Mouse (Mus musculus): ENCODE results near the gene Hltf. TPM values are rescaled to one million over a fixed set of nuclear protein-coding genes. Genes with fewer than 3 reads are reported as not detected.

The Hltf gene
- polyA plus RNA-seq, 1 experiment from 2014 or later = 7.3 TPM

DNA sequence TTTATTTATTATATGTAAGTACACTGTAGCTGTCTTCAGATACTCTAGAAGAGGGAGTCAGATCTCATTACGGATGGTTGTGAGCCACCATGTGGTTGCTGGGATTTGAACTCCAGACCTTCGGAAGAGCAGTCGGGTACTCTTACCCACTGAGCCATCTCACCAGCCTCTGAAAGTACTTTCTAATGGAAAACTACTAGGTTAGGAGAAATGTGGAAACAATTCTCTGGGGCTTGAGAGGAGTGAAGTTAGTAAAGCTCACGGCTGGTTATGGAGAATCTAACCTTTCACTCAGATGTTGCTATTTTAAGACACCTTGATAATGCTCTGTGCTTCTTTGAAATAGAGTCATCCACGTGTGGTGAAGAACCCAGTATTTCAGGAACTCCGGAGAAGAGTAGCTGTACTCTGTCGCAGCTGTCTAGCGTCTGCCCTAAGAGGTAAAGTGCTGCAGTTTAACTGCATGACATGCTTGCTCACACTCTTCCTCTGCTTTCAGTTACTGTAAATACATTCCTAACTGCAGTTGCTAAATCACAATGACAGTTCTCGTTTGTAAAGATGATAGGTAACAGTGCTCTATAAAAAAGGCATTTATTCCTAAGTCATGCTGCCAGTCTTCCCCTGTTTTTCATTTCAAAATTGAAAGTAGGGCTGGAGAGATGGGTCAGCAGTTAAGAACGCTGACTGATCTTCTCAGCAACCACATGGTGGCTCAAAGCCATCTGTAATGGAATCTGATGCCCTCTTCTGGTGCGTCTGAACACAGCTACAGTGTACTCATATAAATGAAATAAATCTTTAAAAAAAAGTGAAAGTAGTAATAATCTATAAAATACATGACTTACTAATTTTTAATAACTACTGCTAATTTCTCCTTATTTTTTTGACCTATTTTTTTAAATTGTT is 18.8 kb downstream of the Hltf start:
- Histone ChIP-seq H3K27me3 (ENCODE audit: control insufficient read depth, insufficient read depth, low read depth, low read length) (no peaks in the 10 kb centered on the region), H3K9me3 (replicated peaks; ENCODE audit: control insufficient read depth, low read length) (no peaks in the 10 kb centered on the region), H3K27ac (ENCODE audit: low read length) (no peak overlapping the region), H3K36me3 (ENCODE audit: control insufficient read depth, insufficient read depth) (no peaks in the 10 kb centered on the region; the same call in 1 of the 2 replicates), H3K4me1 (ENCODE audit: control insufficient read depth, low read depth, low read length) (no peaks in the 10 kb centered on the region), H3K9ac (ENCODE audit: low read depth, low read length) (no peak overlapping the region), H3K4me3 (ENCODE audit: low read depth, low read length) (no peak overlapping the region), H3K4me2 (ENCODE audit: low read depth, low read length) (no peak overlapping the region)
- WGBS (ENCODE audit: insufficient replicate concordance) = 66% methylated on average over 11 of the region's 11 CpGs
- ATAC-seq (ENCODE audit: low read depth) = no peak

- 69% methylated on average over 3 of the region's 3 CpGs for WGBS (ENCODE audit: insufficient replicate concordance)
- Histone ChIP-seq H3K27ac (ENCODE audit: low read length) (no peak overlapping the region), H3K9me3 (replicated peaks; ENCODE audit: control insufficient read depth, low read length) (no peaks in the 10 kb centered on the region), H3K36me3 (ENCODE audit: control insufficient read depth, insufficient read depth) (no peaks in the 10 kb centered on the region; the same call in 1 of the 2 replicates), H3K4me1 (ENCODE audit: control insufficient read depth, low read depth, low read length) (no peaks in the 10 kb centered on the region), H3K4me3 (ENCODE audit: low read depth, low read length) (no peak overlapping the region), H3K27me3 (ENCODE audit: control insufficient read depth, insufficient read depth, low read depth, low read length) (no peaks in the 10 kb centered on the region), H3K9ac (ENCODE audit: low read depth, low read length) (no peak overlapping the region), H3K4me2 (ENCODE audit: low read depth, low read length) (no peak overlapping the region)
- no peak for ATAC-seq (ENCODE audit: low read depth)
Measured at GRCm38 (mm10) chr3:20082161-20082560, 24.6 kb downstream of the Hltf start.

GRCm38 (mm10) chr3:20103830-20104229 is 46.2 kb downstream of the Hltf start:
- no peaks in the 10 kb centered on the region for H3K36me3 ChIP-seq (ENCODE audit: control insufficient read depth, insufficient read depth)
- no peak overlapping the region for H3K4me2 ChIP-seq (ENCODE audit: low read depth, low read length)
- H3K4me3 ChIP-seq (ENCODE audit: low read depth, low read length) = no peak overlapping the region
- H3K27ac ChIP-seq (ENCODE audit: low read length) = no peak overlapping the region
- H3K9me3 ChIP-seq (replicated peaks; ENCODE audit: control insufficient read depth, low read length) = no peaks in the 10 kb centered on the region
- no peaks in the 10 kb centered on the region for H3K4me1 ChIP-seq (ENCODE audit: control insufficient read depth, low read depth, low read length)
- ATAC-seq (ENCODE audit: low read depth) = no peak
- no peaks in the 10 kb centered on the region for H3K27me3 ChIP-seq (ENCODE audit: control insufficient read depth, insufficient read depth, low read depth, low read length)
- H3K9ac ChIP-seq (ENCODE audit: low read depth, low read length) = no peak overlapping the region
- 54% methylated on average over 3 of the region's 3 CpGs for WGBS (ENCODE audit: insufficient replicate concordance)

DNA sequence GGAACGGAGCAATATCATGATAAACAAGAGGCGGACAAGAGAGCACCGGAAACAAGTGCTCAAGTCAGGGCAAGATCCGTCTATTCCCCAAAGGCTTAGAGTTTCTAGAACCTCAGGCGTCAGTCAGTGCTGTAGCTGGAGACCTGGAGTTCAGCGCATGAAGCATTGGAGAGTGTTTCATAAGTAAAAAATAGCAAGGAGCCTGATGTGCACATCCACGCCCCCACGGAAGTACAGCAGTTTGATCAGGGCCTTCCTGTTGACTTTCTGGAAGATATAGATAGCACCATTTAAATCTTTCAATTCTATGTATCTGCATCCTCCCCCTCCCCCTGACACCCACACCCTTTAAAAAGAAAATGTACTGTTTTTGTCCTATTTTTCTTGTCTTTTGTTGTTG is 46.7 kb downstream of the Hltf start:
- Histone ChIP-seq H3K4me3 (ENCODE audit: low read depth, low read length) (no peak overlapping the region), H3K27ac (ENCODE audit: low read length) (no peak overlapping the region), H3K4me1 (ENCODE audit: control insufficient read depth, low read depth, low read length) (no peaks in the 10 kb centered on the region), H3K4me2 (ENCODE audit: low read depth, low read length) (no peak overlapping the region), H3K36me3 (ENCODE audit: control insufficient read depth, insufficient read depth) (no peaks in the 10 kb centered on the region), H3K9ac (ENCODE audit: low read depth, low read length) (no peak overlapping the region), H3K9me3 (replicated peaks; ENCODE audit: control insufficient read depth, low read length) (no peaks in the 10 kb centered on the region), H3K27me3 (ENCODE audit: control insufficient read depth, insufficient read depth, low read depth, low read length) (no peaks in the 10 kb centered on the region)
- 48% methylated on average over 8 of the region's 8 CpGs for WGBS (ENCODE audit: insufficient replicate concordance)
- no peak for ATAC-seq (ENCODE audit: low read depth)

DNA sequence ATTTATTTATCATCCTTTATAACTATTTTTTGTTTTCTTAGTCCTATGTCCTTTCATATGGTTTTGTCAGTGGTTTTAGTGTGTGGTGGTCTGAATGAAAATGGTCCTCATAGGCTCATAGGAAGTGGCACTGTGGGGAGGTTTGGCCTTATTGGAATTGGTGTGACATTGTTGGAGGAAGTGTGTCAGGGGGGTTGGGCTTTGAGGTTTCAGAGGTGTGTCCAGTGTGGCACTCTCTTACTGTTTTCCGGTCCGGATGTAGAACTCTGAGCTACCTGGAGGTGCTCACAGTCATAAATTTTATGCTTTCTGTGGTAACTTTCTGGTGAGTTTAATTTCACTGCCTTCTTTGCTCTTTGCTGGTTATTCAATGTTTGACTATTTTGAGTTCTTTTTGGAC is 47.2 kb downstream of the Hltf start:
- WGBS (ENCODE audit: insufficient replicate concordance) = 68% methylated on average over 2 of the region's 2 CpGs
- ATAC-seq (ENCODE audit: low read depth) = no peak
- Histone ChIP-seq H3K27me3 (ENCODE audit: control insufficient read depth, insufficient read depth, low read depth, low read length) (no peaks in the 10 kb centered on the region), H3K36me3 (ENCODE audit: control insufficient read depth, insufficient read depth) (no peaks in the 10 kb centered on the region; the same call in 1 of the 2 replicates), H3K4me1 (ENCODE audit: control insufficient read depth, low read depth, low read length) (no peaks in the 10 kb centered on the region), H3K9ac (ENCODE audit: low read depth, low read length) (no peak overlapping the region), H3K4me3 (ENCODE audit: low read depth, low read length) (no peak overlapping the region), H3K9me3 (replicated peaks; ENCODE audit: control insufficient read depth, low read length) (no peaks in the 10 kb centered on the region), H3K4me2 (ENCODE audit: low read depth, low read length) (no peak overlapping the region), H3K27ac (ENCODE audit: low read length) (no peak overlapping the region)

GRCm38 (mm10) chr3:20108881-20109280 is 51.3 kb downstream of the Hltf start:
- H3K9me3 ChIP-seq (replicated peaks; ENCODE audit: control insufficient read depth, low read length) = no peaks in the 10 kb centered on the region
- WGBS (ENCODE audit: insufficient replicate concordance) = 82% methylated on average over 5 of the region's 5 CpGs

GRCm38 (mm10) chr3:20111913-20112312 is 54.3 kb downstream of the Hltf start:
- Histone ChIP-seq H3K27me3 (ENCODE audit: control insufficient read depth, insufficient read depth, low read depth, low read length) (no peaks in the 10 kb centered on the region), H3K27ac (ENCODE audit: low read length) (no peak overlapping the region), H3K9me3 (replicated peaks; ENCODE audit: control insufficient read depth, low read length) (no peaks in the 10 kb centered on the region), H3K9ac (ENCODE audit: low read depth, low read length) (no peak overlapping the region), H3K4me1 (ENCODE audit: control insufficient read depth, low read depth, low read length) (no peaks in the 10 kb centered on the region), H3K4me3 (ENCODE audit: low read depth, low read length) (no peak overlapping the region), H3K4me2 (ENCODE audit: low read depth, low read length) (no peak overlapping the region), H3K36me3 (ENCODE audit: control insufficient read depth, insufficient read depth) (peaks cover 7% of the 10 kb centered on the region)
- ATAC-seq (ENCODE audit: low read depth) = no peak
- WGBS (ENCODE audit: insufficient replicate concordance) = 67% methylated on average over 2 of the region's 2 CpGs

More at GRCm38 (mm10) chr3:20108881-20109280, 51.3 kb downstream of the Hltf start:
- Histone ChIP-seq H3K4me3 (ENCODE audit: low read depth, low read length) (no peak overlapping the region), H3K27ac (ENCODE audit: low read length) (no peak overlapping the region), H3K9ac (ENCODE audit: low read depth, low read length) (no peak overlapping the region), H3K4me2 (ENCODE audit: low read depth, low read length) (no peak overlapping the region), H3K36me3 (ENCODE audit: control insufficient read depth, insufficient read depth) (peaks cover 7% of the 10 kb centered on the region), H3K27me3 (ENCODE audit: control insufficient read depth, insufficient read depth, low read depth, low read length) (no peaks in the 10 kb centered on the region), H3K4me1 (ENCODE audit: control insufficient read depth, low read depth, low read length) (no peaks in the 10 kb centered on the region)
- ATAC-seq (ENCODE audit: low read depth) = no peak

GRCm38 (mm10) chr3:20119044-20119591 is 61.5 kb downstream of the Hltf start:
- H3K27ac ChIP-seq (ENCODE audit: low read length) = no peak overlapping the region
- H3K27me3 ChIP-seq (ENCODE audit: control insufficient read depth, insufficient read depth, low read depth, low read length) = no peaks in the 10 kb centered on the region
- no peak overlapping the region for H3K9ac ChIP-seq (ENCODE audit: low read depth, low read length)
- no peaks in the 10 kb centered on the region for H3K4me1 ChIP-seq (ENCODE audit: control insufficient read depth, low read depth, low read length)
- 83% methylated on average over 19 of the region's 19 CpGs for WGBS (ENCODE audit: insufficient replicate concordance)
- ATAC-seq (ENCODE audit: low read depth) = no peak
- H3K4me3 ChIP-seq (ENCODE audit: low read depth, low read length) = no peak overlapping the region
- no peaks in the 10 kb centered on the region; the same call in 1 of the 2 replicates for H3K36me3 ChIP-seq (ENCODE audit: control insufficient read depth, insufficient read depth)
- no peak overlapping the region for H3K4me2 ChIP-seq (ENCODE audit: low read depth, low read length)
- H3K9me3 ChIP-seq (replicated peaks; ENCODE audit: control insufficient read depth, low read length) = no peaks in the 10 kb centered on the region

DNA sequence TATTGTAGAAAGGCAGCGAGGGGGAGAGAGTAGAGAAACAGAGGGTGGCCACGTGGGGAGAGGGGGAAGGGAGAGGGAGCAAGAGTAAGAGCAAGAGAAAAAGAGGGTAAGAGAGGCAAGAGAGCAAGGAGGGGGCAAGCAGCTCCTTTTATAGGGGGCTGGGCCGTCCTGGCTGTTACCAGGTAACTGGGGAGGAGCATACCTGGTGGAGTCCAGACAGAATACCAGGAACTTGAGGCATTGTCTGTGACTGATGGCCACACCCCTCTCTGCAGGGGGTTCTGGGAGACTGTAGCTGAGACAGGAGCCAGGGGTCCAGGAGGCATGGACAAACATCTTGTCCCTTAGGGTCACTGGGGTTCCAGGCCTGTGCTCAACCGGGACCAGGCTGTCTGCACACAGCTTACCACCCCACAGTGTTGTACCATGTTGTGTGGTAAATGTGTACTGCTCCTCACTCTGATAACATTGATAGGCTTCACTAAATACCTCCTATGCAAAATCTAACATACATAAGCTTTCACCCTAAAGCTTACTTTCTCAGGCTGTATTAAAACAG is 62.2 kb downstream of the Hltf start:
- ATAC-seq (ENCODE audit: low read depth) = no peak
- no peak overlapping the region for H3K9ac ChIP-seq (ENCODE audit: low read depth, low read length)
- H3K9me3 ChIP-seq (replicated peaks; ENCODE audit: control insufficient read depth, low read length) = no peaks in the 10 kb centered on the region
- H3K4me3 ChIP-seq (ENCODE audit: low read depth, low read length) = no peak overlapping the region
- H3K4me1 ChIP-seq (ENCODE audit: control insufficient read depth, low read depth, low read length) = no peaks in the 10 kb centered on the region
- 62% methylated on average over 4 of the region's 4 CpGs for WGBS (ENCODE audit: insufficient replicate concordance)
- no peak overlapping the region for H3K27ac ChIP-seq (ENCODE audit: low read length)
- H3K27me3 ChIP-seq (ENCODE audit: control insufficient read depth, insufficient read depth, low read depth, low read length) = no peaks in the 10 kb centered on the region
- H3K36me3 ChIP-seq (ENCODE audit: control insufficient read depth, insufficient read depth) = no peaks in the 10 kb centered on the region; the same call in 1 of the 2 replicates
- H3K4me2 ChIP-seq (ENCODE audit: low read depth, low read length) = no peak overlapping the region
